Mouse (Mus musculus): ENCODE results near the gene Micu1. TPM values are rescaled to one million over a fixed set of nuclear protein-coding genes. Genes with fewer than 3 reads are reported as not detected.

The Micu1 gene
- polyA plus RNA-seq, 1 experiment from 2014 or later: 78.0 TPM

- 80% methylated on average over 18 of the region's 18 CpGs for WGBS
- H3K27ac ChIP-seq: no peak overlapping the region
- ATAC-seq (ENCODE audit: low FRiP score): 0 out of 2 replicates have a peak, but pooled peaks have one; percentile 34
- no peaks in the 10 kb centered on the region for H3K27me3 ChIP-seq
- no peaks in the 10 kb centered on the region for H3K9me3 ChIP-seq
- no peak overlapping the region for H3K9ac ChIP-seq
- H3K4me2 ChIP-seq: no peak overlapping the region
- no peak overlapping the region for H3K4me3 ChIP-seq
- H3K4me1 ChIP-seq (replicated peaks): peaks cover 37% of the 10 kb centered on the region
- peaks cover 12% of the 10 kb centered on the region for H3K36me3 ChIP-seq
These were observed 82.7 kb downstream of the Micu1 start for GRCm38 (mm10) chr10:59784731-59785685.

GRCm38 (mm10) chr10:59786289-59786688 lies 84.0 kb downstream of the Micu1 start:
- ATAC-seq (ENCODE audit: low FRiP score): 0 out of 2 replicates have a peak, but pooled peaks have one; percentile 14
- Histone ChIP-seq H3K4me2 (no peak overlapping the region), H3K4me3 (no peak overlapping the region), H3K36me3 (peaks cover 16% of the 10 kb centered on the region), H3K4me1 (replicated peaks) (peaks cover 25% of the 10 kb centered on the region), H3K9ac (no peak overlapping the region), H3K9me3 (no peaks in the 10 kb centered on the region), H3K27me3 (no peaks in the 10 kb centered on the region), H3K27ac (no peak overlapping the region)
- 36% methylated on average over 5 of the region's 5 CpGs for WGBS

DNA sequence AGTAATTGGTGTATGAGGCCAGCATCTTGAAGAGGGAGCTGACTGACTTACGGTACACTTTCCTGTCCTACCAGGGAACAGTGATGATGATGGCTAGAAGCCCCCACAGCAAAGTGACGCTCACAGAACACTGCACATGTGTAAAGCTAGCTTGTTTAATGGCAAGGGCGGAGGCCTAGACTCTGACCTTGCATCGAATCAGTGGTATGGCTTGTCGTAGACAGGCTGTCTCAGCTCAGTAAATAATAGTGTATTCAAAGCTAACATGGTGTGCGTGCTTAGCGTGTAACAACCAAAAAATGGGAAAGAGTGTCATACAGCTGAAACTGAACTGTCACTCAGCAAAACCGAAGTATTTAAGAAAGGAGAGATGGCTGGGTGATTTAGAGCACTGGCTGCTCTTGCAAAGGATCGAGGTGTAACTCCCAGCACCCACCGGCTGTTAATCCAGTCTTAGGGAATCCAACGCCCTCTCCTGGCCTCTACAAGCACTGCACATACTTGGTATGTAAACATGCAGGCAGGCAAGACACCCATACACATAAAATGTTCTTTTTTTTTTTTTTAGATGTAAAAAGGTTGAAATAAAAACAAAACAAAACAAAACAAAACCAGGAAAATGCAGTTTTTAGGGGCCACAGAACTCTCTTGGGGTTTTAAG lies 85.0 kb downstream of the Micu1 start:
- H3K36me3 ChIP-seq: peaks cover 17% of the 10 kb centered on the region
- no peak overlapping the region for H3K27ac ChIP-seq
- H3K4me3 ChIP-seq: no peak overlapping the region
- no peak overlapping the region for H3K4me2 ChIP-seq
- no peaks in the 10 kb centered on the region for H3K27me3 ChIP-seq
- WGBS: 79% methylated on average over 11 of the region's 11 CpGs
- no peak for ATAC-seq (ENCODE audit: low FRiP score)
- no peak overlapping the region for H3K9ac ChIP-seq
- no peaks in the 10 kb centered on the region for H3K9me3 ChIP-seq
- H3K4me1 ChIP-seq (replicated peaks): peaks cover 22% of the 10 kb centered on the region

- H3K27me3 ChIP-seq: no peaks in the 10 kb centered on the region
- no peak for ATAC-seq (ENCODE audit: low FRiP score)
- no peaks in the 10 kb centered on the region for H3K9me3 ChIP-seq
- 82% methylated on average over 8 of the region's 8 CpGs for WGBS
- H3K36me3 ChIP-seq: peaks cover 22% of the 10 kb centered on the region
- H3K4me3 ChIP-seq: no peak overlapping the region
- no peak overlapping the region for H3K27ac ChIP-seq
- peaks cover 22% of the 10 kb centered on the region for H3K4me1 ChIP-seq (replicated peaks)
- no peak overlapping the region for H3K4me2 ChIP-seq
- H3K9ac ChIP-seq: no peak overlapping the region
These were observed 85.6 kb downstream of the Micu1 start for GRCm38 (mm10) chr10:59787870-59788269.

GRCm38 (mm10) chr10:59790291-59790929 lies 88.1 kb downstream of the Micu1 start:
- Histone ChIP-seq H3K27me3 (no peaks in the 10 kb centered on the region), H3K4me2 (no peak overlapping the region), H3K9me3 (no peaks in the 10 kb centered on the region), H3K27ac (no peak overlapping the region), H3K36me3 (peaks cover 22% of the 10 kb centered on the region), H3K4me3 (no peak overlapping the region), H3K4me1 (replicated peaks) (peaks cover 18% of the 10 kb centered on the region), H3K9ac (no peak overlapping the region)
- 87% methylated on average over 11 of the region's 11 CpGs for WGBS
- ATAC-seq (ENCODE audit: low FRiP score): no peak

GRCm38 (mm10) chr10:59791896-59792295 lies 89.6 kb downstream of the Micu1 start:
- Histone ChIP-seq H3K4me1 (replicated peaks) (peaks cover 8% of the 10 kb centered on the region), H3K9me3 (no peaks in the 10 kb centered on the region), H3K9ac (no peak overlapping the region), H3K27me3 (no peaks in the 10 kb centered on the region), H3K27ac (no peak overlapping the region), H3K36me3 (peaks cover 22% of the 10 kb centered on the region), H3K4me3 (no peak overlapping the region), H3K4me2 (no peak overlapping the region)
- WGBS: 69% methylated on average over 5 of the region's 5 CpGs
- no peak for ATAC-seq (ENCODE audit: low FRiP score)

DNA sequence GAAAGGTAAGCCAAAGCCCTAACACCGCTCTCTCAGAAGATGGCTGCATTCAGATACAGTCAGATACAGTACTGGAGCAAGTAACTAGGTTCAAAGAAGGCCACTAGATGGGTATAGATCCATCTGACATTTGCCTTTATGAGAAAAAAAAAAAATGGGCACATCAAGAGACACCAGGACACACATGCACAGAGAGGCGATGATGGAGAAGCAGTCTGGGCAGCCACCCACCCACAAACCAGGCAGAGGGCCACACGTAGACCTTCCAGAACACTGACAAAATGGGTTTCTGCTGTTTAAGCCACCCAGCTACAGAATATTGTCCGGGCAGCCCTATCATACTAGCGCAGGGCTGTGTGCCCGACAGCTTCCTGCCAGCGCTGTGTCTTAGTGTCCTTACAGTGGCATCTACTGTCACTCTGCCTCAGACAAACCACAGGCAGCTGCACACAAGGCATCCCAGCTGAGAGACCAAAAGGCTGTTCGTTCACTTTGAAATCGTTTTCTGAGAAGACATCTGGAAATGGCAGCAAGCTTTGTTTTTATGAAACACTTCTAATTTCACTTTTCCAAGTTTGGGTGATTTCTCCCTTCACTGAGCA lies 90.4 kb downstream of the Micu1 start:
- ATAC-seq (ENCODE audit: low FRiP score): no peak
- Histone ChIP-seq H3K9ac (no peak overlapping the region), H3K9me3 (no peaks in the 10 kb centered on the region), H3K4me2 (no peak overlapping the region), H3K36me3 (peaks cover 22% of the 10 kb centered on the region), H3K4me1 (replicated peaks) (peaks cover 3% of the 10 kb centered on the region; the same call in 1 of the 2 replicates), H3K27ac (0 out of 2 replicates have a peak overlapping the region, but pooled peaks have one; percentile 3), H3K27me3 (no peaks in the 10 kb centered on the region), H3K4me3 (no peak overlapping the region)
- 90% methylated on average over 9 of the region's 9 CpGs for whole genome bisulfite sequencing

DNA sequence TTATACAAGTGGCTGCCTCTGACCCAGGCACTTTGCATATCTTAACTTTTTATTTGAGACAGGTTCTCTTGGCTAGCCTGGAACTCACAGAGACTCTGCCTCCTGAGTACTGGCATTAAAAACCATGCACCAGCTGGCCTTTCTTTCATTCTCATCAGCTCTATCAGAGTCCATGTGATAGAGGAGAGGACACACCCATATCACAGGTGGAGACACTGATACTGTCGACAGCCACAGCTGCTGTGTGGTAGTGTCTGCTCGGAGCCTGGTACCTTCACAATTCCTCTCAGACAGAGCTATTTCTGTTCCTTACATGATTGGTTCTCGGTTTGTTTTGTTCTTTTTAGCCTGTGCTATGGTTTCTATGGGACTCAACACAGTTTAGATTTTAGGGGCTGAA lies 91.2 kb downstream of the Micu1 start:
- 80% methylated on average over 3 of the region's 3 CpGs for WGBS
- peaks cover 5% of the 10 kb centered on the region; the same call in 1 of the 2 replicates for H3K4me1 ChIP-seq (replicated peaks)
- no peaks in the 10 kb centered on the region for H3K9me3 ChIP-seq
- H3K9ac ChIP-seq: no peak overlapping the region
- no peak for ATAC-seq (ENCODE audit: low FRiP score)
- H3K4me2 ChIP-seq: no peak overlapping the region
- H3K27me3 ChIP-seq: no peaks in the 10 kb centered on the region
- H3K4me3 ChIP-seq: no peak overlapping the region
- H3K27ac ChIP-seq: no peak overlapping the region
- H3K36me3 ChIP-seq: peaks cover 22% of the 10 kb centered on the region

DNA sequence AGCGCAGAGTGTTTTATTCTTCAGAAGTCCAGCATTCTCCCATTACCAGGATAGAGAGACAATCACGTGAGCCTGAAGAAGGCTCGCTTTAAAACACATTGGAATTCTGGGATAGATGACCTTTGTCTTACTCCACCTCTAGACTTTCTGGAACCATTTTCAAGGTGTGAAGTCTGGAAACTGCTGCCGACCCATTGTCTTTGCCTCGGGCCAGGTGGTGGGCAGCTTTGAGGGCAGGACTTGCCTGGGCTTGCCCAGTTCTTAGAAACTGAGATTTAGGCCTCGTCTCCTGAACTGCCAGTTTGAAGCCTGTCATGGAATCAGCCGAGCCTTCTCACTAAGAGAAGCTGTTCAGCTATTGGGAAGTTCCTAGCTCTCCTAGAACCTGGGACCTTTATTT lies 92.8 kb downstream of the Micu1 start:
- Histone ChIP-seq H3K27ac (no peak overlapping the region), H3K9me3 (no peaks in the 10 kb centered on the region), H3K9ac (no peak overlapping the region), H3K36me3 (peaks cover 9% of the 10 kb centered on the region), H3K4me3 (no peak overlapping the region), H3K4me2 (no peak overlapping the region), H3K4me1 (replicated peaks) (peaks cover 16% of the 10 kb centered on the region), H3K27me3 (no peaks in the 10 kb centered on the region)
- WGBS: 89% methylated on average over 7 of the region's 7 CpGs
- ATAC-seq (ENCODE audit: low FRiP score): no peak

GRCm38 (mm10) chr10:59795902-59796301 lies 93.6 kb downstream of the Micu1 start:
- no peak for ATAC-seq (ENCODE audit: low FRiP score)
- Histone ChIP-seq H3K4me3 (no peak overlapping the region), H3K4me2 (no peak overlapping the region), H3K9ac (no peak overlapping the region), H3K27me3 (no peaks in the 10 kb centered on the region), H3K9me3 (no peaks in the 10 kb centered on the region), H3K4me1 (replicated peaks) (peaks cover 23% of the 10 kb centered on the region), H3K27ac (no peak overlapping the region), H3K36me3 (peaks cover 6% of the 10 kb centered on the region)
- WGBS: 55% methylated on average over 4 of the region's 4 CpGs

- 44% methylated on average over 3 of the region's 3 CpGs for WGBS
- H3K9ac ChIP-seq: no peak overlapping the region
- peaks cover 26% of the 10 kb centered on the region for H3K4me1 ChIP-seq (replicated peaks)
- no peaks in the 10 kb centered on the region for H3K9me3 ChIP-seq
- no peak overlapping the region for H3K4me3 ChIP-seq
- H3K36me3 ChIP-seq: no peaks in the 10 kb centered on the region; the same call in 1 of the 2 replicates
- ATAC-seq (ENCODE audit: low FRiP score): no peak
- H3K27ac ChIP-seq: no peak overlapping the region
- H3K4me2 ChIP-seq: no peak overlapping the region
- H3K27me3 ChIP-seq: no peaks in the 10 kb centered on the region
These were observed 96.1 kb downstream of the Micu1 start for GRCm38 (mm10) chr10:59798371-59798770.

Measured in hindbrain, embryonic 13.5 days (tissue).